Mouse (Mus musculus) ES-CJ7 (cell line): Measurements from ENCODE around the gene Tnk2.

Source experiments
- DNase-seq: peaks from one replicate; pipeline ENCODE4 v3.0.0; 2011; ENCODE audit warnings: low read depth, low spot score

Tnk2 gene

DNA sequence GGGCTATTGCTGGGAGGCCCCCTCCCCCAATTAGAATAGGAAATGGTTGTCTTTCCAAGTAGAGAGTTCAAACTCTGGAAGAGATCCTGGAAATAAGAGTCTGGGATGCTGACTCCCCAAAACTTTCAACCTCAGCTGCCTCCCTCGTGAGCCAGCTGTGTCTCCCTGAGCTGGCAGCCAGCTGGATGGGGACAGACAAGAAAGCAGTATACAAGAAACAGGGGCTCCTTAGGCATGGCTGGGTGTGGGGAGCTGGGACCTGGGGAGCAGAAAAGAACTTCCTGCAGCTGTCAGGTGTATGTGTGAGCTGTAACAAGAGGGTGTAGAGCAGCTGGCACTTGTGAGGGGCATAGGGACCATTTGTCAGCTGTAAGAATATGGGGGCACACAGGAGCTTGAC is 16.4 kb downstream of the Tnk2 start:
- no peak for DNase-seq

DNA sequence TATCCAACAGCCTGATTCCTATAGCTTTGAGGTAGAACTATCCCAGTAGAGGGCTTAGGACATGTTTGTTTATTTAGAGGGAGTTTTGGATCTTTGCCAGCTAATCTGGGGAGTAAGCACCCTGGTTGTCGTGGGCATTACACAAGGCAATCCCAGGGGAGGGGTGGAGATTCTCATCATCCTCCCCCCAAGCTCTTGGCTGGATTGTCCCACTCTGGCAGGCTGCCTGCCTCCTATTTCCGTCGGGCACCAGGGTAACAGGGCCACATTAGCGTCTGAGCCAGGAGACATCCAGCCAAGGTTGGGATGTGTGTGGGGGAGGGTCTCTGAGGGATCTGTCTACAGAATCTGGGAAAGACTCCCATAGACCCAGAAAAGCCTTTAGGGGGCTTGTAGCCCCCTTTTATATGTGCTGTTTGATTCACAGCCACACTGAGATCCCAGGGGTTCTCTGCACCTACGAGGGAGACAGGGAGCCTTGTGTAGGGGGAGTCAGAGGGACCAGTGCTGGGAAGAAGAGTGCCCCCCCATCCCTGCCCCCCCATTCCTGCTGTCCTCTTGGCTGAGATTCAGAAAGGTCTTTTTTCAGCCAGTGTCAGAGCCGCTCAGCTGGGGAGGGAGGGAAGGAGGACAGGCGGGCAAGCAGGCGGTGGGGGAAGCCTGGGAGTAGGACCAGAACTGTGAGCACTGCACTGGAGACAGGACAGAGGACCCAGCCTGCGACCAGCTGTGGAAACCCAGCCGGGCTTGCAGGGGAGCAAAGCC is 17.1 kb downstream of the Tnk2 start:
- DNase-seq = no peak

DNA sequence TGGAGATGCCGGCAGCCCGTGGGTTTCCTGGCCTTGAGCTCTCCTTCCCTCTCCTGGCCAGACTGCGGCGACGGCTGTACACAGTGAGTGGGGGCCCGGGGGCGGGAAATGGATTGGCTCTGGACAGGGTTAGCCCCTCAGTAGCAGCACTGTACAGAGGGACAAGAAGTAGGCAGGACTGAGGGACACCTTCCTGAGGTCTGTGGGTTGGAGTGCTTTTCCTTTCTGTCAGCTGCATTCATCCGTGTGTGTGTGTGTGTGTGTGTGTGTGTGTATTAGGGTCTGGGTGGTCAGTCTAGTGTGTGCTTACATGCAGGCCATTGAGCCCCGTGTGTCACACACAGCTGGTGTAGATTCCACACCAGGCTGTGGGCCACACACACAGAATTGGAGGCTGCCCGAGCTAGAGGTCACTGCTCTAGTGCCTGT is 17.8 kb downstream of the Tnk2 start:
- no peak for DNase-seq

DNA sequence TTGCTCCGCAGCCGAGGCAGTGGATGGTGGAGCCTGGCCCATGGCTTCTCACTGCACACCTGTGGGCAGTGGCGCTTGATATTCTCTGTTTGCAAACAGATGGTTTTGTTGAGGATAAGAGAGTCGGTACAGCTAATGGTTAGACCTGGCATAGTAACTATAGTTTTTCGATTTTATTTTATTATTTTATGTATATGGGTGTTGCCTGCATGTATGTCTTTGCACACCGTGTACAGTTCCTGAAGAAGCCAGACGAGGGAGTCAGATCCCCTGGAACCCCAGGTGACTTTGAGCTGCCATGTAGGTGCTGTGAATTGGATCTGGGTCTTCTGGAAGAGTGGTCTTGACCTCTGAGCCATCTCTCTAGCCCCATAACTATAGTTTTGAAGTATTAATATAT is 18.7 kb downstream of the Tnk2 start:
- DNase-seq = no peak

DNA sequence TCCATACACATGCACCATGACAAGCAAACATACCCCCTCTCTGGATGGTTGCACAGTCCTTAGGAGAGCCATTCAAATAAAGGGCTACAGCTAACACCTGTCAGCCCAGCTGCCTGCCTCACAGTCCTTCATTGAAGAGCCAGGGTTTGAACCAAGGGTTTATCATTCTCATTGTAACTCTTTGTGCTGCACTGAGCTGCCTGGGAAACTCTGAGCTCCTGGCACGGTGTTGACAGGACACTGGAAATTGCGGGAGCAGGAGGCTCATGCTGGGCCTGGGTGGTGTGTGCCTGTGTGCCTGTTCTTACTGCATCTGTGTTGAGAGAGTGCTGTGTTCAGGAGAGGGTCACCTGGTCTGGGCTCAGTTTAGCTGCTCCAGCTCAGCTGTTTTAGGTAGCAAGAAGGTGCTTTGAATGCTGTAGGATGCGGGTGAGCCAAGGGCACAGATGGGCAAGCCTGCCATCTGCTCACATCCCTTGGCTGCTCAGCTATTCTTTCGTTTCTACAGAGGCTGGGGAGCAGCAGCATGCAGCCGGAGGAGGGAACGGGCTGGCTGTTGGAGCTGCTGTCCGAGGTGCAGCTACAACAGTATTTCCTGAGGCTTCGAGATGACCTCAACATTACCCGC is 19.7 kb downstream of the Tnk2 start:
- no peak for DNase-seq

DNA sequence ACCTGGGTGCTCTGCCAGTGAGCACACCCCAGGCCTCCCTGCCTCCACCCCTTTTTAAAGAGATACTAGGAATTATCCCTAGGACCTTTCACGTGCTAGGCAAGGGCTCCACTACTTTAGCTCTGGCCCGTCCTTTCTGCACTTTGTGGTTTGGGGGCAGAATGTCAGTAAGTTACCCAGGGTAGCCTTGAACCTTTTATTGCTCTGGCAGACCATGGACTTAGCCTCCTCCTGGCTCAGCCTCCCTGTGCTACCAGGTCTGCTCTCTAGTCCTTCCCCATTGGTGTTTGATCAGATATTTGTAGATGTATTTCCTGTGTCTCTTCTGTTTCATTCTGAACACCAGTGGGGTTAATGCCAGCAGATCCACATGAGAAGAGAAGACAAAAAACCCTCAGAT is 20.5 kb downstream of the Tnk2 start:
- DNase-seq = no peak

DNA sequence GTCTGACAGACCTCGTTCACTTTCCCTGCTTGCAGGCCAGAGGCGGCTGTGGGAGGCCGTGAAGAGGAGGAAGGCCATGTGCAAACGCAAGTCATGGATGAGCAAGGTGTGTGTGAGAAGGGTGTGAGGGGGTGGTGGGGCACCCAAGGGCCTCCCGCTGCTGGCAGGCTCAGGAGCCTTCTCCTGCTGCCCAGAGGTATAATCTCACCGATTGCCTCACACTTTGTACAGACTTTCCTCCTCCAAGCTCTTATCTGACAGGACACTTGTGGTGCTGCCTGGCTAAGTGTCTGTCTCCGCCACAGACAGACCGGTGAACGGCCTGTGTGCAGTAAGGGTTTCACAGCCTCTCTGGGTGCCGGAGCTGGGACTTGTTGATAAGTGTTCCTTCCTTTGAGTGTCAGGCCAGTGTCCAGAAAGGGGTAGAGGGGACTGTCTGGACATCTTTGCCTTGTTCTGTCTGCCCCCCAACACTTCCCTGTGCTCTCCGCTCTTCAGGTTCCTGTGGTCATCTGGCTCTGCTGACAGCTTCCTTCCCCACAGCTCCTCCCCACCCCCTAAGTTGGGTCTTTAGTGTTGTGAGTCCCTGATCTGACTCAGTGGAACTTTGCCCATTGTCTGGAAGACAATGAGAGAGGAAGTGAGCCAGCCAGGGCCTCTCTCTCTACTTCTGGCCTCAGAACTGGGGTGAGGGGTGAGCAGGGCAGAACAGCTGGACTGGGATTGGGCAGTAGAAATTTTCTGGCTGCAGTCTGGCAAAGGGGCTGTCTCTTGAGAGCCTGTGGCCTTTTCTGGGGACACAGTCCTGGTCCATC is 22.4 kb downstream of the Tnk2 start:
- DNase-seq = peak; percentile 80

DNA sequence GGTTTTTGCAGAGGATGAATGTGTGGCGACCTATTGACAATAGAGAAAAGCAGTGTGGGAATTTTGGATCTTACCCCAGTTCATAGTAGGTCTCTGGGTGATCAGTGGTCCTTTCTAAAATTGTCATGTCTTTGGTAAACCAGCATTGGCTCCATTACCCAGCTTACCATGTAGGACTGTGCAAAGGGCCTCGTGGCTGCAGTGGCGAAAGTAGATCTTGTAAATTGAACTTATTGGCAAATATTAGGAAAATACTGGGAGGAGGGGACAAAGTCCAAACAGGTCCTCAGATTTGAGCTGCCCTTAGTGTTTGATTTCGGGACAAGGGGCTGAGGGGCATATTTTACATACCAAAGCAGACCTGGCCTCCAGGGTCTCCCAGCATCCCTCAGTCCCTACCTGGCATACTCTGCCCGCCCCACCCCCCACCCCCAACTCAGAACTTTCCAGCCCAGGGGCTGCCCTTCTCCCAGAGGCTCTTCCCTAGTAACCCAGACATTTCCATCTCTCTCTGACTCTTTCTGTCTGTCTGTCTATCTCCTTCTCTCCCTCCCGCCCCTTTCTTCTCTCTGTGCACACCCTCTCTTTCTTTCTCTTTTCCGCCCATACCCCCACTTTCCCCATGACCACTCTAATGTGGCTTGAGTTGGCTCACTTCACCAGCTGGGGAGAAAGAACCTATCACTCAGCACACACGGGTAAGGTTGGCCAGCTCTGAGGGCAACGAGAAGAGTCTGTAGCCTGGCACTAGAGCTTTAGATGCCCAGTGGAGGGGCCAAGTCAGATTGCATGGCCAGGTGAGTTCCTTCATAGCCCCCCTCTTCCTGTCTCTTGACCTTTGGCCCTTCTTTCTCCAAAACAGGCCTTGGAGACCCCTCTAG is 23.2 kb downstream of the Tnk2 start:
- DNase-seq = no peak

DNA sequence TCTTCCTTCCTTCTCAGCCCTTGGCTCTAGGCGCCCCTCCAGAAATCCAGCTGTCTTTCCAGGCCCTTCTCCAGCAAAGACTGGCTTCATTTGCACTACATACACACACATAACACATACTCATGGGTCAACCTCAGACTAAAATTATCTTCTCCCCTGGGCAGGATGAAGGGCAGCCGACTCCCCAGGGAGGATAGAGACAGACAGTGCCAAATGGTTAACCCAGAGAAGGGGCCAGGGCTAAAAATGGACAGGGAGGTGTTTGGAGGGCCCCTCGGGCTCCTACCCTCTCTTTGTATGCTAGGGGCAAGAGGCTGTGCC is 23.8 kb downstream of the Tnk2 start:
- no peak for DNase-seq

DNA sequence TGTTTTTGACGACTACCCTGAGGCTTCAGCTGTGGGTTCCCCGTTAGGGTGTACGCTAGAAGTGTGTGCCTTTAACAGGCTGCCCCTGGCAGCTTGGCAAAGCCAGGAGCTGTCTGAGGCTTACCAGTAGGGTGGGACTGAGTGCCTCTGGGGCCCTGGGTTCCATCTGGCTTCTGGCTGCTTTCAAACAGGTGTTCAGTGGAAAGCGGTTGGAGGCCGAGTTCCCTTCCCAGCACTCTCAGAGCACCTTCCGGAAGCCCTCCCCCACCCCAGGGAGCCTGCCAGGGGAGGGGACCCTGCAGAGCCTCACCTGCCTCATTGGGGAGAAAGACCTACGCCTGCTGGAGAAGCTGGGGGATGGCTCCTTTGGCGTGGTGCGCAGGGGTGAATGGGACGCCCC is 24.4 kb downstream of the Tnk2 start:
- no peak for DNase-seq

DNA sequence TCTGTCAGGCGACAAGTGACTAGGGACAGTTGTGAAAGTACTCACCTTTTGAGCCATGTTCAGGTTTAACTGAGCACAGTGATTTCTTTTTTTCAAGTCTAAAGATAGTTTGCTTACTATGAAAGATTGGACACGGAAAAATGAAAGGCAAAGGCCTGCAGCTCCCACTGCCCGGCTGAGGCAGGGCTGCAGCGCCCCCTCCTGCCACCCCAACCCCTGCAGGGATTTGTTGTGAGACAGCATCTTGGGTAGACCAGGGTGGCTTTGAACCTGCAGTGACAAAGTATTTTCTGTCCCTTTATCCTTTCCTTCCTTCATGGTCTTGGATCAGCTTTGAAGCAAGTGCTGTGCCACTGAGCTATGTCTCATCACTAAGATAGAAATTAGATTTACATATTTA is 24.8 kb downstream of the Tnk2 start:
- no peak for DNase-seq

DNA sequence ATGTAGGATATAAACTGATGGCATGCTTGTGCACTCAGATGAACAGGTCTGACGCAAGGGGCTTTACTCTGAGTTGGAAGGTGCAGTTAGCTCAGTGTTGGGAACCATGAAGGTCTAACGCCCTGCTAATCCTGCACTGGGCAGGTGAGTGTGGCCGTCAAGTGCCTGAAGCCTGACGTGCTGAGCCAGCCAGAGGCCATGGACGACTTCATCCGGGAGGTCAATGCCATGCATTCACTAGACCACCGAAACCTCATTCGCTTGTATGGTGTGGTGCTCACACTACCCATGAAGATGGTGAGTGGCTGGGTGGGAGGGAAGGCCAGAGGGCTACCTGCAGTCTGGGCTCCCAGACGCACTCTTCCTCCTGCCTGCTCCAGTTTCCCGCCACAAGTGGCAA is 25.6 kb downstream of the Tnk2 start:
- no peak for DNase-seq

DNA sequence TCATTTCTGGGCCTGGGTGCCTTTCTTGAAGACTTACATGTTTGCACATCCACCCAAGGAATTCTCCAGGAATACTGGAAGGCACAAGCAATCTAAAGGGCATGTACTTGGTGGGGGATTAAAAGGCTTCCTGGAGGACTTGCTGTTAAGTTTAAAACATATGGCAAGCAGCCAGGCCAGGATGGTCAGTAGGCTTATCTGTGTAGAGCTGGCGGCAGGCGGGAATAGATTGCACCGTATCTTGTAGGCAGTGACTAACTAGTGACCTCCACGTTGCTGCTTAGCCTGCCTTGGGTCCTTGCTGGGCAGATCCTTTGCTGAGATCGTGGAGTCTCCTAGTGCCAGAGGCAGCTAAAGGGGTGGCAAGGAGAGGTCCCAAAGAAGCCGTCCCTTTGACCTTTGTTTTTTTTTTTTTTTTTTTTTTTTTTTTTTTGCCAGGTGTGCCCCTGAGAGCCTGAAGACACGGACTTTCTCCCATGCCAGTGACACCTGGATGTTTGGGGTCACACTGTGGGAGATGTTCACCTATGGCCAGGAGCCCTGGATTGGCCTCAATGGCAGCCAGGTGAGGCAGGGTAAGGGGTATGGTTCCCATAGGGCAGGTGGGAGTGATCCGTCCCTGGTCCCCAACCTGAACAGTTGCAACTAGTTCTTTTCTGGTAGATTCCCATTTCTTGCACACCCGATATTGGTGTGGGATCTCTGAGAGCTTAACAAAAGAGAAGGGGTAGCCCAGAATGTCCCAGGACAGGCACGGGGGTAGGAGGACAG is 26.9 kb downstream of the Tnk2 start:
- no peak for DNase-seq

DNA sequence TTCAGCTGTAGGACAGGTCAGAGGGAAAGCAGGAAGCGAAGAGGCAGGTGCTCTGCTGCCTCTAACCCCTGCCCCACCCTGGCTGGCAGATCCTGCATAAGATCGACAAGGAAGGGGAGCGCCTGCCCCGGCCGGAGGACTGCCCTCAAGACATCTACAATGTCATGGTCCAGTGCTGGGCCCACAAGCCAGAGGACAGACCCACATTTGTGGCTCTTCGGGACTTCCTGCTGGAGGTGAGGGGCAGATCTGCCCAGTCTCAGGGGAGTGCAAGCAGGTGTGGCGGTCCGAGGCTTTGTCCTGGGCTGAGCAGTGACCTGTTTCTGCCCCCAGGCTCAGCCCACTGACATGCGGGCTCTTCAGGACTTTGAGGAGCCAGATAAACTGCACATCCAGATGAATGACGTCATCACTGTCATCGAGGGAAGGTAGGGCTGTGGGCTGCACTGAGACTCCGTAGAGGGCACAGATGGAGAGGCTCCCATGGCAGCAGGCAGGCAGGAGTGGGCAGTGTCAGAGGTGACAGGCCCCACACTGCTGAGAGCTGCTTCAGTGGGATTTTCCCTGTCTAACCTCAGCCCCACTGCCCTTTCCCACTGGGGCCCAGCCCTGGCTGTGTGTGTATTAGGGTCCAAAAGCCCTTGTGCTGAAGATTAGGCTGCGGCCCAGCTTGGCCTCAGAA is 27.7 kb downstream of the Tnk2 start:
- no peak for DNase-seq

DNA sequence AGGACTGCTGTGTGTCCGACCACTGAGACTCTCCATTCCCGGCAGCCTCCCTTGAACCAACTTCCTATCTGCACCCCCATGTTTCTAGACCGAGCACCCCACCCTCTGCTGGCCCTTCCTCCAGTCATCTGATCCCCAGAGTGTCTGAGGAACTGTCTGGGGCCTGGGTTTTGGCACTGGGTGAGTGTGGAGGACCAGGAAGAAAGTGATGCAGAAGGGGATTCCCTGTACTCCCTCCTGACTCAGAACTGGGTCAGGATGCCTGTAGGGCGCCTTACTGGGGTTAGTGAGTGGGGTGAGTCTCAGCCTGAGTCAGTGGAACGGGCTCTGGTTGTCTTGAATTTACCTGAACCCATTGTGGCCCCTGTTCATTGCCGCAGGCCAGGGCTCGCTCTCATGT is 28.6 kb downstream of the Tnk2 start:
- DNase-seq = no peak

DNA sequence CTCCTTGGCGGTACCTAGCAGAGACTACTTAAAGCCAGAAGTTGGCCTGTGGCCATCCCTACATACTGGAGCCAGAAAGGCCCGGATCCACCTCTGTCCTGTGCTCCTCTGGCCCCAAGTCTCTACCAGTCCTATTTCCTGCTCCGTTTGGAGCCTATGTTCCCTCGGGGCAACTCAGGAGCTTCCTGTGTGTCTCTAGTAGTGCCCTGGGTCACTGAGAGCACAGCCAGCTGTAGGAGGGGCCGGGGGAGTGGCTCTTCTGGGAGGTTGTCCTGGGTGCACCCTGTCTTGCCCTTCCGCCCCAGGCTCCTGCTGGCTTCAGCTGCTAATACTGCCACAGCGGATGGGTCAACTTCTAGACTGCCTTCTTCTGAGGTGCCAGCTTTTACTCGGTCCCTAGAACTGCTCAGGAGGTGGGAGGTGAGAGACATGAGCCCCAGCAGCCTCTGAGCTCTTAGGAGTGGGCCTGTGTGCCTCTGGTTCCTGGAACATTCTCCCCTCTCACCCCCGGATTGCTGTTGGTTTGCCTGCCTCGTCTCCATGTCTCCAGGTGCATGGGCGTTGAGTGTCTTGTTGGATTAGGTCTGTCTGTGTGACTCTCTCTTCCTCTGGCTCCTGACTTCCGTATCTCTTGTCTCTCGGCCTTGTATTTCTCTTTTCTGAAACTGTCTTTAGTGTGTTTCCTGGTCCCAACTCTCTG is 29.3 kb downstream of the Tnk2 start:
- no peak for DNase-seq

DNA sequence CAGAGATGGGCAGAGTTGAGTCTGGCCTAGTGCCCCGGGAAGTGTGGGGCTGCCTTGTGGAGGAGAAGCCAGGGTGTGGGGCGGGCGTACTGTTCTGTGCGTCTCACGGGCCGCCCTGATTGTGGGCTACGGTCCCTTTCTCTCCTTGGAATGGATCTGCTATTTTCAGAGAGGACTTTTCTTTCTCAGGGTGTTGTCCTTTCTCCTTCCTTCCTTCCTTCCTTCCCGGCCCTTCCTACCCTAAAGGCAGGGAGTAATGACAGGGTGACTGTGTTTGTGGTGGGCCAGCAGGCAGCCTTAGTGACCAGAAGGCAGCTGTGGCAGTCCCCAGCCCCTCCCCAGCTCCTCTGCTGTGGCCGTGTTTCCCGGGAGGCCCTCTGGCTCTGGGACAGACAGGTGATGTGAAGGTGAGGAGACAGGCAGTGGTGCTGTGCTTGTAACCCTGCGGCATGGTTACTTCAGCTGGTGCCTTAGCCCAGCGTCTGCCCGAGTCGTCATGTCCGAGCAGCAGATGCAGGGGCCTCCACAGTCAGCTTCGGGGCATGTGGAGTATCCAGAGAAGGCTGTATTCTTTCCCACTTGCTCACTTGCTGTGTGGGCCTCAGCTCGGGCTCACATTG is 30.6 kb downstream of the Tnk2 start:
- no peak for DNase-seq

DNA sequence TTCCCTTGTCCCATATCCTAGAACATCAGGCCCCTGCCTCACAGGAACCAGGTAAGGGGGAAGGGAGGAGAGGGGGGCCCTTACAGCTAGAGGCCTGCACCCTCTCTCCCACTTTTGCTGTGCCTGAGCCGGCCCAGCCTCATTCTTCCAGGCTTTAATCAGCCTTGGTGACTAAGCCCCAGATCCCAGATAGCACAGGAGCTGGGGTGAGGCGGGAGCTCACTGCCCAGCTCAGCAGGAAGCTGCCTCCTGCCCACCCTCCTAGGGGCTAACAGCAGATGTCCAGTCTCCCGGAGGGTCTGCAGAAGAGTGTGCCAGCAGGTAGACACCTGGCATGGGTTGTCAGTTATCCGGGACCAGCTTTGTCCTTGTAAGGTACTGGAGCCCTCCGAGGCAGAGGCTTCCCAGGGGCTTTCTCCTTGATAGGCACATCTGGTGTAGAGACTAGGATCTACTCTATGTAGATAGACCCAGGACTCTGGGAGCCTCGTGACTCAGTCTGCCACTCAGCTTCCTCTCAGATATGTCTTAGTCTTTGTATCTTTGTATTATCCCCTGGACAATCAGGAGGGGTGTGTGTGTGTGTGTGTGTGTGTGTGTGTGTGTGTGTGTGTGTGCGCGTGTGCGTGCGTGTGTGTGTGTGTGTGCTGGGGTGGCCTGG is 33.5 kb downstream of the Tnk2 start:
- no peak for DNase-seq

DNA sequence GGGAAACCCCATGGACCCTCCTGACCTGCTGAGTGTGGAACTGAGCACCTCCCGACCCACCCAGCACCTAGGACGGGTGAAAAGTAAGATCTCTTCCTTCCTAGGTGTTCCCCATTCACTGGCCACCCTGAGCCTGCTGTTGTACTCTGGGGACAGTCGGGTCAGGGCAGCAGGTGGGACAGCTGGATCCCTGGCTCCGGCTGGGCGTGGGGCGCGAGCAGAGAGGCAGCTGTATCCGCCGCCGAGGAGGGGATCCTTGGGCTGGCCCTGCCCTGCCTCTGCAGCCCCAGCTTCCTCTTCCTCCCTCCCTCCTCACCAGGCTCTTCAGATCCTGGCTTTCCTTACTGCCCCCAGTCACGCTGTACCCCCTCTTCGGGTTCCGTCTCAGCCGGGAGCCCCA is 34.2 kb downstream of the Tnk2 start:
- no peak for DNase-seq
